Mouse (Mus musculus) limb, embryonic 15.5 days (tissue): Measurements from ENCODE around the gene Trim14. TPM values are rescaled to one million over a fixed set of nuclear protein-coding genes. Genes with fewer than 3 reads are reported as not detected.

Source experiments
- ATAC-seq: fragments of 200-750 bp; cut with Nextera tagmentation; 2 replicates; pipeline ENCODE4 v1.8.0; 2017; ENCODE audit warnings: low read depth, moderate TSS enrichment; ENCODE audit not compliant: insufficient number of reproducible peaks, low FRiP score, low TSS enrichment
- H3K27ac ChIP-seq: fragments of 300-500 bp; sonication (generic); 2 replicates; pipeline ENCODE4 v1.5.1; 2015; ENCODE audit warnings: moderate library complexity, mild to moderate bottlenecking, inconsistent platforms
- H3K27me3 ChIP-seq: fragments of 300-500 bp; sonication (generic); 2 replicates; pipeline ENCODE4 v1.6.1; 2015; ENCODE audit warnings: inconsistent platforms
- H3K36me3 ChIP-seq: fragments of 300-500 bp; sonication (generic); 2 replicates; pipeline ENCODE4 v1.6.1; 2015; ENCODE audit warnings: inconsistent platforms
- H3K4me1 ChIP-seq: fragments of 300-500 bp; sonication (generic); 2 replicates; pipeline ENCODE4 v1.6.1; 2015; ENCODE audit warnings: inconsistent platforms
- H3K4me2 ChIP-seq: fragments of 300-500 bp; sonication (generic); 2 replicates; pipeline ENCODE4 v1.6.1; 2015; ENCODE audit warnings: mild to moderate bottlenecking, inconsistent platforms
- H3K4me3 ChIP-seq: fragments of 300-500 bp; sonication (generic); 2 replicates; pipeline ENCODE4 v1.5.1; 2015; ENCODE audit warnings: mild to moderate bottlenecking, inconsistent platforms
- H3K9ac ChIP-seq: fragments of 300-500 bp; sonication (generic); 2 replicates; pipeline ENCODE4 v1.6.1; 2015; ENCODE audit warnings: inconsistent platforms
- H3K9me3 ChIP-seq: fragments of 300-500 bp; sonication (generic); 2 replicates; pipeline ENCODE4 v1.6.1; 2016; ENCODE audit warnings: inconsistent platforms
- WGBS: fragments of 180-500 bp; shearing (Covaris S2); methylation state at CpG from one replicate; pipeline ENCODE4 v1.1.7; 2015; 5-methylcytosine and 5-hydroxymethylcytosine counted together
- polyA plus RNA-seq: library from polyadenylated mRNA; unstranded; fragments of >200 nt; fragmentation: Nextera tagmentation; extraction: Ambion mirVana; gene quantifications from 2 replicates; pipeline ENCODE4 v1.2.1, GENCODE M21; 2015

The Trim14 gene
- polyA plus RNA-seq, 1 experiment from 2014 or later = 2.1 TPM

- 85% methylated on average over 13 of the region's 13 CpGs for WGBS
These were observed 7.6 kb upstream of the Trim14 start for GRCm38 (mm10) chr4:46543366-46544050.

GRCm38 (mm10) chr4:46541707-46542106, 5.8 kb upstream of the Trim14 start:
- WGBS = 59% methylated on average over 9 of the region's 9 CpGs
- H3K4me1 ChIP-seq = peaks cover 3% of the 10 kb centered on the region; the same call in 1 of the 2 replicates
- no peak overlapping the region for H3K9ac ChIP-seq
- no peak for ATAC-seq
- H3K4me2 ChIP-seq = no peak overlapping the region
- H3K27ac ChIP-seq = no peak overlapping the region
- H3K36me3 ChIP-seq = no peaks in the 10 kb centered on the region
- H3K4me3 ChIP-seq = no peak overlapping the region
- no peaks in the 10 kb centered on the region for H3K9me3 ChIP-seq
- peaks cover 8% of the 10 kb centered on the region for H3K27me3 ChIP-seq

More at GRCm38 (mm10) chr4:46543366-46544050, 7.6 kb upstream of the Trim14 start:
- ATAC-seq = no peak
- Histone ChIP-seq H3K4me1 (peaks cover 3% of the 10 kb centered on the region; the same call in 1 of the 2 replicates), H3K9me3 (no peaks in the 10 kb centered on the region), H3K27ac (no peak overlapping the region), H3K9ac (no peak overlapping the region), H3K4me2 (no peak overlapping the region), H3K27me3 (no peaks in the 10 kb centered on the region), H3K4me3 (no peak overlapping the region), H3K36me3 (no peaks in the 10 kb centered on the region)

GRCm38 (mm10) chr4:46539167-46539566, 3.2 kb upstream of the Trim14 start:
- Histone ChIP-seq H3K9ac (no peak overlapping the region), H3K36me3 (no peaks in the 10 kb centered on the region), H3K4me3 (no peak overlapping the region), H3K4me2 (no peak overlapping the region), H3K27ac (no peak overlapping the region), H3K9me3 (no peaks in the 10 kb centered on the region), H3K4me1 (peaks cover 16% of the 10 kb centered on the region), H3K27me3 (peaks cover 34% of the 10 kb centered on the region)
- no peak for ATAC-seq
- WGBS = 51% methylated on average over 9 of the region's 9 CpGs

GRCm38 (mm10) chr4:46535094-46535830, 679 bp downstream of the Trim14 start:
- WGBS = 8% methylated on average over 16 of the region's 16 CpGs
- Histone ChIP-seq H3K4me3 (peak overlapping the region; percentile 51), H3K36me3 (no peaks in the 10 kb centered on the region), H3K9ac (no peak overlapping the region), H3K27ac (no peak overlapping the region), H3K27me3 (peaks cover 41% of the 10 kb centered on the region), H3K9me3 (no peaks in the 10 kb centered on the region), H3K4me1 (peaks cover 20% of the 10 kb centered on the region), H3K4me2 (peak overlapping the region; percentile 85)
- no peak for ATAC-seq

GRCm38 (mm10) chr4:46533934-46534720, 1.8 kb downstream of the Trim14 start:
- H3K27me3 ChIP-seq = peaks cover 41% of the 10 kb centered on the region

GRCm38 (mm10) chr4:46532926-46533325, 3.0 kb downstream of the Trim14 start:
- Histone ChIP-seq H3K36me3 (no peaks in the 10 kb centered on the region), H3K4me1 (peaks cover 17% of the 10 kb centered on the region), H3K27ac (no peak overlapping the region), H3K4me2 (no peak overlapping the region), H3K9ac (no peak overlapping the region), H3K9me3 (no peaks in the 10 kb centered on the region), H3K27me3 (peaks cover 38% of the 10 kb centered on the region), H3K4me3 (no peak overlapping the region)
- no peak for ATAC-seq
- WGBS = 63% methylated on average over 7 of the region's 7 CpGs

More at GRCm38 (mm10) chr4:46533934-46534720, 1.8 kb downstream of the Trim14 start:
- Histone ChIP-seq H3K4me2 (peak overlapping the region; percentile 42), H3K27ac (no peak overlapping the region), H3K9ac (no peak overlapping the region), H3K36me3 (no peaks in the 10 kb centered on the region), H3K9me3 (no peaks in the 10 kb centered on the region), H3K4me3 (peak overlapping the region; percentile 25), H3K4me1 (peaks cover 19% of the 10 kb centered on the region)
- WGBS = 9% methylated on average over 29 of the region's 29 CpGs
- no peak for ATAC-seq

- Histone ChIP-seq H3K4me1 (peaks cover 18% of the 10 kb centered on the region), H3K36me3 (no peaks in the 10 kb centered on the region), H3K4me2 (no peak overlapping the region), H3K27me3 (peaks cover 34% of the 10 kb centered on the region), H3K27ac (no peak overlapping the region), H3K9ac (no peak overlapping the region), H3K9me3 (no peaks in the 10 kb centered on the region), H3K4me3 (no peak overlapping the region)
- WGBS = 77% methylated on average over 2 of the region's 2 CpGs
- ATAC-seq = no peak
These were observed 3.4 kb downstream of the Trim14 start for GRCm38 (mm10) chr4:46532511-46532910.

GRCm38 (mm10) chr4:46529722-46530121, 6.2 kb downstream of the Trim14 start:
- no peak overlapping the region for H3K9ac ChIP-seq
- no peak overlapping the region for H3K27ac ChIP-seq
- no peak overlapping the region for H3K4me2 ChIP-seq
- H3K27me3 ChIP-seq = peaks cover 13% of the 10 kb centered on the region
- H3K9me3 ChIP-seq = no peaks in the 10 kb centered on the region
- H3K36me3 ChIP-seq = no peaks in the 10 kb centered on the region
- no peak overlapping the region for H3K4me3 ChIP-seq
- H3K4me1 ChIP-seq = peaks cover 15% of the 10 kb centered on the region
- ATAC-seq = no peak
- 42% methylated on average over 7 of the region's 7 CpGs for whole genome bisulfite sequencing

GRCm38 (mm10) chr4:46527558-46527926, 8.4 kb downstream of the Trim14 start:
- H3K36me3 ChIP-seq = no peaks in the 10 kb centered on the region
- H3K27ac ChIP-seq = no peak overlapping the region
- H3K4me2 ChIP-seq = peak overlapping the region; percentile 47
- ATAC-seq = no peak
- H3K9ac ChIP-seq = no peak overlapping the region
- no peaks in the 10 kb centered on the region for H3K9me3 ChIP-seq
- 4% methylated on average over 6 of the region's 7 CpGs for WGBS
- H3K4me1 ChIP-seq = peaks cover 5% of the 10 kb centered on the region
- H3K27me3 ChIP-seq = no peaks in the 10 kb centered on the region
- H3K4me3 ChIP-seq = peak overlapping the region; percentile 23

GRCm38 (mm10) chr4:46526798-46527557, 9.0 kb downstream of the Trim14 start:
- Histone ChIP-seq H3K4me3 (peak overlapping the region; percentile 23), H3K36me3 (no peaks in the 10 kb centered on the region), H3K9me3 (no peaks in the 10 kb centered on the region), H3K27ac (no peak overlapping the region), H3K4me1 (peaks cover 5% of the 10 kb centered on the region), H3K4me2 (peak overlapping the region; percentile 47), H3K27me3 (no peaks in the 10 kb centered on the region), H3K9ac (no peak overlapping the region)
- WGBS = 38% methylated on average over 17 of the region's 17 CpGs
- no peak for ATAC-seq

GRCm38 (mm10) chr4:46526226-46526625, 9.7 kb downstream of the Trim14 start:
- no peak overlapping the region for H3K27ac ChIP-seq
- 82% methylated on average over 3 of the region's 3 CpGs for WGBS
- peaks cover 5% of the 10 kb centered on the region for H3K4me1 ChIP-seq
- no peak for ATAC-seq
- H3K27me3 ChIP-seq = no peaks in the 10 kb centered on the region
- H3K36me3 ChIP-seq = no peaks in the 10 kb centered on the region
- no peak overlapping the region for H3K9ac ChIP-seq
- no peak overlapping the region for H3K4me3 ChIP-seq
- H3K4me2 ChIP-seq = no peak overlapping the region
- H3K9me3 ChIP-seq = no peaks in the 10 kb centered on the region
